Mouse (Mus musculus) gastrocnemius, postnatal 4 days (tissue): ENCODE data around the gene Slfn9. TPM values are rescaled to one million over a fixed set of nuclear protein-coding genes. Genes with fewer than 3 reads are reported as not detected.

Experiments
- microRNA-seq: library from miRNA; unstranded; fragments of <30 nt; microRNA quantifications from one replicate; pipeline ENCODE4 v1.2.0, GENCODE M21; 2021
- total RNA-seq, 2 experiments: library from RNA; stranded (reverse); gene quantifications; 2 replicates each; pipeline ENCODE4 v1.2.3; 2021

The Slfn9 gene
- total RNA-seq, 2 experiments from 2014 or later: 7.5 to 7.8 TPM

Small RNA genes lying within 50 kb of the gene (microRNA-seq; reads per million reads assigned to microRNA genes)
- gene Gm27598: not detected
- gene Mir7679: not detected

Other genes with a start within 250 kb of the Slfn9 start
- under 1 TPM; 0.20 to 0.29 TPM for gene Cct6b, start 227.5 kb downstream of the Slfn9 start, total RNA-seq
- 10 to 100 TPM; 15.7 to 18.4 TPM for gene Zfp830, start 227.5 kb downstream of the Slfn9 start, total RNA-seq
- 10 to 100 TPM; 18.9 to 20.7 TPM for gene Lig3, start 210.7 kb downstream of the Slfn9 start, total RNA-seq
- 1 to 10 TPM; 5.4 to 6.0 TPM for gene Rffl, start 120.6 kb downstream of the Slfn9 start, total RNA-seq
- 10 to 100 TPM in 1 of 2 experiments, 1 to 10 TPM in 1; 9.6 to 10.4 TPM for gene Rad51d, start 101.2 kb downstream of the Slfn9 start, total RNA-seq
- not detected for gene Fndc8, start 99.7 kb downstream of the Slfn9 start, total RNA-seq
- gene Nle1, start 83.4 kb downstream of the Slfn9 start, total RNA-seq: 10 to 100 TPM; 22.3 to 27.4 TPM
- 100 to 1,000 TPM; 115 to 124 TPM for gene Unc45b, start 81.3 kb downstream of the Slfn9 start, total RNA-seq
- 10 to 100 TPM; 18.3 to 24.7 TPM for gene Slfn5, start 40.5 kb downstream of the Slfn9 start, total RNA-seq
- under 1 TPM; 0.42 to 0.52 TPM for gene Slfn8, start 29.0 kb upstream of the Slfn9 start, total RNA-seq
- 1 to 10 TPM; 2.7 to 3.0 TPM for gene Slfn2, start 73.3 kb upstream of the Slfn9 start, total RNA-seq
- gene Slfn1, start 125.0 kb upstream of the Slfn9 start, total RNA-seq: under 1 TPM in 1 of 2 experiments, not detected in 1; 0.18 TPM
- gene Slfn4, start 183.4 kb upstream of the Slfn9 start, total RNA-seq: under 1 TPM; 0.12 to 0.16 TPM
- gene Slfn3, start 199.5 kb upstream of the Slfn9 start, total RNA-seq: 1 to 10 TPM; 1.5 to 1.9 TPM